Mouse (Mus musculus) ES-E14 (cell line): ENCODE results near the gene Olfr1496.

Experiments
- HCFC1 ChIP-seq: IDR thresholded peaks from 2 replicates; pipeline ENCODE4 v1.6.1; 2012; ENCODE audit warnings: low read length, inconsistent platforms, borderline replicate concordance; ENCODE audit not compliant: insufficient read depth
- MAFK ChIP-seq: IDR thresholded peaks from 2 replicates; pipeline ENCODE4 v1.6.1; 2014; ENCODE audit warnings: mild to moderate bottlenecking, low read depth, low read length, inconsistent platforms; ENCODE audit not compliant: insufficient read depth
- ZNF384 ChIP-seq: IDR thresholded peaks from 2 replicates; pipeline ENCODE4 v1.6.1; 2012; ENCODE audit warnings: low read depth, low read length, inconsistent platforms

GRCm38 (mm10) chr19:13749366-13749765 lies 28.3 kb upstream of the Olfr1496 start:
- TF ChIP-seq HCFC1 (no peak), MAFK (no peak), ZNF384 (no peak)
